ENCODE assay signal across 8 mouse cellular contexts in genomic region chr4:154163296-154163695, GRCm38 (mm10). TPM values are rescaled to one million over a fixed set of nuclear protein-coding genes. Genes with fewer than 3 reads are reported as not detected.
A peak's percentile ranks its signal among the peaks of the same experiment; 100 is the strongest.
DNase-seq lines count a peak whose midpoint lies in the region; ATAC-seq and TF ChIP-seq lines count a peak whose summit lies in the region.

No protein-coding gene starts in this region.

- no peak overlapping the region for H3K4me2 ChIP-seq in liver, postnatal 0 days (ENCODE audit: low read depth, low read length)

- H3K36me3 ChIP-seq in liver, postnatal 0 days (replicated peaks; ENCODE audit: insufficient read depth, low read length), result peaks cover 6% of the 10 kb centered on the region

- no peak for ATAC-seq in liver, postnatal 0 days

- no peaks in the 10 kb centered on the region for H3K27me3 ChIP-seq in liver, postnatal 0 days (ENCODE audit: insufficient read depth, low read length)

- TF ChIP-seq CTCF in liver, postnatal 0 days (IDR thresholded peaks at IDR 0.05; ENCODE audit: low read depth), result peak; percentile 95

- H3K9ac ChIP-seq in liver, postnatal 0 days (replicated peaks), result no peak overlapping the region

- H3K27ac ChIP-seq in liver, postnatal 0 days (ENCODE audit: low read depth), result no peak overlapping the region

- H3K4me3 ChIP-seq in liver, postnatal 0 days (ENCODE audit: low read depth, low read length), result no peak overlapping the region

- H3K9me3 ChIP-seq in liver, postnatal 0 days (ENCODE audit: low read length), result no peaks in the 10 kb centered on the region

- peaks cover 20% of the 10 kb centered on the region for H3K4me1 ChIP-seq in liver, postnatal 0 days (ENCODE audit: insufficient read depth)

- 19% methylated on average over 7 of the region's 7 CpGs for WGBS in liver, postnatal 0 days (ENCODE audit: insufficient replicate concordance)

- TF ChIP-seq EP300 in liver, postnatal 0 days (IDR thresholded peaks at IDR 0.05; ENCODE audit: low read depth), result no peak

- DNase-seq in adrenal gland, adult (ENCODE audit: inconsistent age in 2 of 2, low spot score in 1 of 2), result peak; percentile 42 to 88
- DNase-seq in adrenal gland, adult 8-10 months, result no peak
- DNase-seq in ovary, postnatal 36 days (ENCODE audit: low spot score), result peak; percentile 62
- no peak for DNase-seq in ovary, adult 18-20 months (ENCODE audit: low spot score)
- peak; percentile 78 to 84 for DNase-seq in cerebellum, postnatal 36 days
- DNase-seq in heart, postnatal 4 days, result peak; percentile 89
- DNase-seq in liver, postnatal 0 days, result peak; percentile 86
- peak; percentile 84 for DNase-seq in right cerebral cortex, postnatal 4 days

RNA-seq across cellular contexts. Expression of gene Tprgl, which starts 2.8 kb away (rescaled TPM):
- 100 to 1,000 TPM; 186 to 217 (median 196) TPM for total RNA-seq in adrenal gland, adult 8-10 months (2022)
- total RNA-seq in heart, postnatal 4 days (2021), result 100 to 1,000 TPM; 100 to 113 TPM
- polyA plus RNA-seq in liver, postnatal 0 days (2015; fragmentation: Nextera tagmentation; extraction: Ambion mirVana), result 74.4 and 83.4 TPM in 2 replicates

RNA-seq across cellular contexts. Expression of gene Megf6, which starts 7.2 kb away (rescaled TPM):
- total RNA-seq in adrenal gland, adult 8-10 months (2022), result 1 to 10 TPM; 1.2 to 3.8 (median 2.9) TPM
- 10 to 100 TPM; 50.0 to 52.8 TPM for total RNA-seq in heart, postnatal 4 days (2021)
- polyA plus RNA-seq in liver, postnatal 0 days (2015; fragmentation: Nextera tagmentation; extraction: Ambion mirVana), result 0.67 and 0.89 TPM in 2 replicates

RNA-seq across cellular contexts. Expression of gene Wrap73, which starts 21.1 kb away (rescaled TPM):
- total RNA-seq in adrenal gland, adult 8-10 months (2022), result 10 to 100 TPM; 21.6 to 28.6 (median 22.8) TPM
- total RNA-seq in heart, postnatal 4 days (2021), result 10 to 100 TPM; 11.6 to 13.3 TPM
- polyA plus RNA-seq in liver, postnatal 0 days (2015; fragmentation: Nextera tagmentation; extraction: Ambion mirVana), result 12.4 and 14.1 TPM in 2 replicates

RNA-seq across cellular contexts. Expression of gene Trp73, which starts 23.3 kb away (rescaled TPM):
- total RNA-seq in adrenal gland, adult 8-10 months (2022), result under 1 TPM in 1 of 4 experiments, not detected in 3; 0.22 TPM
- not detected for total RNA-seq in heart, postnatal 4 days (2021)
- polyA plus RNA-seq in liver, postnatal 0 days (2015; fragmentation: Nextera tagmentation; extraction: Ambion mirVana), result not detected in 2 replicates

Comparison
In these comparisons a context has a peak if more than half of its experiments do, and no peak if none do; other contexts are left out.
1. DNase-seq: peak in adrenal gland, adult (2 of 2), ovary, postnatal 36 days (single experiment), cerebellum, postnatal 36 days (2 of 2), heart, postnatal 4 days (single experiment), liver, postnatal 0 days (single experiment) and right cerebral cortex, postnatal 4 days (single experiment); none in adrenal gland, adult 8-10 months (single experiment) and ovary, adult 18-20 months (single experiment).
2. RNA of gene Megf6, which starts 7.2 kb away (total RNA-seq): 50.0 to 52.8 TPM in heart, postnatal 4 days; 1.2 to 3.8 TPM in adrenal gland, adult 8-10 months; every median in the first group is over 10 times any median in the second.